Mouse (Mus musculus): Measurements from ENCODE around the gene Dlgap3.

Gene Dlgap3

GRCm38 (mm10) chr4:127168914-127169345 is at the start of gene Dlgap3:
Gene Dlgap3, plus strand, starts transcription at chr4:127169204.
- DNase-seq (ENCODE audit: low spot score), result no peak

GRCm38 (mm10) chr4:127123391-127123790 is 45.6 kb upstream of the Dlgap3 start, which contains the start of gene Tmem35b:
Gene Tmem35b, plus strand, starts transcription at chr4:127123691.
- no peak for DNase-seq (ENCODE audit: low spot score)

DNA sequence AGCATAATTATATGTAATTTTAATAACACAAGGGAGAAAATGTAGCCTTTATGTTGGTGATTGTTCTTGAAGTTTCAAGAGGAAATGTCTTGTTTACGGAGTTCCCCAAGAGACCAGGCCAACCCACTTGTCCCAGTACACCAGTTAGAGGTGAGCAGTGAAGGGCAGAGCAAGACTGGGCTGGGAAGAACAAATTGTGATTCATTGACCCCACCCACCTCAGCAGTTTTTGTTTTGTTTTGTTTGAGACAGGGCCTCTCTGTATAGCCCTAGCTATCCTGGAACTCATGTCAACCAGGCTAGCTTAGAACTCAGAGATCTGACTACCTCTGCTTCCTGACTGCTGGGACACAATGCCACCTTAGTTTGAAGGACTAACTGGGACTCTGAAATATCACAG is 44.7 kb upstream of the Dlgap3 start:
- no peak for DNase-seq (ENCODE audit: low spot score)

- peak; percentile 65 for DNase-seq (ENCODE audit: low spot score)
These were observed 43.1 kb upstream of the Dlgap3 start for GRCm38 (mm10) chr4:127125834-127126463.

DNA sequence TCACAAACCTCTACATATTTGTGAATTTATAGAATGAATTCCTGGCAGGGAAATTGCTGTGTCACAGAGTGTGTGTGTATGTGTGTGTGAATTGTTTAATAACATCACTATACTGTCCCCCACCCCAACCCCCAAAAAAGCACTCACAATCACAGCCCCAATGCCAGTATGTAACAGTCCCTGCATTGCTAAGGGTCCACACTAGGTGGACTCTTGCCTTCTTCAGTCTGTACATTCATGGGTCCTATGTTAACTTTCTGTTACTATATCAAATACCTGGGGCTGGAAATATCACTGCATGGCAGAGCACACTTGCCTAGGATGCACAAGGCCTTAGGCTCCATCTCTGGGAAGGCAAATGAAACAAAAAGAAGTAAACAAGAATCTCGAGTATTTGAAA is 34.3 kb upstream of the Dlgap3 start:
- no peak for DNase-seq (ENCODE audit: low spot score)

DNA sequence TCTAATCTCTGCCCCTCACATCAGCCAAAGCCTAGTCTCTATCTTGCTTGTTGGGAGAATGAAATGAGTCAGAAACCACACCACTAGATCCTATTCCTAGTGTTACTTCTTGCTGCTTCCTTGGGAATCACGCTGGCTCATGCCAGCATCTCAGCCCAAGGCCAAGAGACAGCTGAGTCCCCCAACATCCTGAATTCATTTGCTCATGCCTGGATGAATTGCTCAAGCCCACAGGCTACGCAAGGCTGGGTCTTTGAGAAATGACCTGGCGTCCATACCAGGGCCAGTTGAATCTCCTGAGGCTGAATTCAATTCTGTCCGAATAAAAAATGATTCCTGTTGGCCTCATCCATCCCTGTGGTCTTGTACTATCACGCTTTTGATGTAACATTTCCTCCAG is 31.4 kb upstream of the Dlgap3 start:
- DNase-seq (ENCODE audit: low spot score), result no peak

GRCm38 (mm10) chr4:127138486-127138885 is 30.5 kb upstream of the Dlgap3 start:
- DNase-seq (ENCODE audit: low spot score), result no peak

DNA sequence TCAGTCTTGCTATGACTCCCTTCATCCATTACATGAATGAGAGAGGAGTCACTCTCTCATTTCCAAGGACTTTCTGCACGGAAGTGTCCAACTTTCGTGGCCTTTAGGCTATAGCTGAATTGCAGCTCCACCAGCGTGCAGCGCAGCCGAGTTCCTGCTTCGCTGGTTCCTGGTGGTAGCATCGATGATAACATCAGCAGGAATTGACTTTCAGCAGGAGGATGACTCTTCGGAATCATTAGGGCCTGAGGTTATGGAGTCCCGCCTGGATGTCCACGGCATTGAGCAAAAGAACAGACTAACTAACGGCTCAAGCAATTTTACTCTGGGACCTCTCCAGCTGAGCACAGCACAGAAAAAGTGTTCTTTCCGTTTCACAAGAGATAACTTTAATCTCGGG is 19.0 kb upstream of the Dlgap3 start:
- no peak for DNase-seq (ENCODE audit: low spot score)

GRCm38 (mm10) chr4:127153345-127153744 is 15.7 kb upstream of the Dlgap3 start:
- DNase-seq (ENCODE audit: low spot score), result no peak

DNA sequence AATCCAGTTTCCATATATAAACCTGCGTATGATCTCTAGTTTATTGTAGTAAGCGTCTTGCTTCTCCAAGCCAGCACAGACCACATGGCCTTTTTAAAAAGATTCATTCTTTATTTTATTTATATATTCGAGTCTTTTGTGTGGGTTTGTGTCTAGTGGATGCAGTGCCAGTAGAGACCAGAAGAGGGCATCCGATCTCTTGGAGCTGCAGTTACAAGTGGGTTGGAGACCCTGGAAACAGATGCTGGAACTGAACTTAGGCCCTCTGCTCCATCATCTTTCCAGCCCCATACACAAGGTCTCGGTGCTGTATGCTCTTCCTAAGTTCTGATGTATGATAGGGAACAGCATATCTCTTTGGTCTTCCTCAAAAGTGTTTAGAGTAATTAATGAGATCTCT is 13.2 kb upstream of the Dlgap3 start:
- DNase-seq (ENCODE audit: low spot score), result no peak

DNA sequence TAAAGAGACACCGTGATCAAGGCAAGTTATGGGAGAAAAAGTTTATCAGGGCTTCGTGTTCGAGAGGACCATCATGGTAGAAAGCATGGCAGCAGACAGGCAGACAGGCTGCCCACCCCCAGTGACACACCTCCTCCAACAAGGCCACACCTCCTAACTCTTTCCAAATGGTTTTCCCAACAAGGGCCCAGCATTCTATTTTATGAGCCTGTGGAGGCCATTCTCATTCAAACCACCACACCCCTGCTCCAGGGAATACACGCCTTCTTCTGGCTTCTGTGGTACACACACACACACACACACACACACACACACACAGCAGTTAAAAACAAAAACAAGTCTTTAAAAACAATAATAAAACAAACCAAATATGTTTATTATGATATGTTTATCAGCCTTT is 11.3 kb upstream of the Dlgap3 start:
- DNase-seq (ENCODE audit: low spot score), result no peak

DNA sequence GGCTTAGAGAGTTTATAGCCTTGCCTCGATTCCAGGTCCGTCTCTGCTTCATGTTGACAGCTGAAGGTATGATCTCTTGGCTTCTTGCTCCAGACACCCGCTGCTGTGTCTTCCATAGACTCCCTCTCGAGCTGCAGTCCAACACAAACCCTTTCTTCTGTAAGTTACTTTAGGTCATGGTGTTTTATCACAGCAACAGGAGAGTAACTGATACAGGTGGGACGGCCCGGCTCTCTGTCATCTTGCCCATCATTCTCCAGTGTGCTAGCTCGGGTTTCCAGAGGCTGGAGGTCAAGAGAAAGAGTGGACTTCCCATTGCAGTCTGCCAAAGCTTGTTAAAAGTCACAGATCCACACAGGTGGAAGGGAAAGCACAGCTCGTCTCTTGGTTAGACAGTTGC is 5.1 kb upstream of the Dlgap3 start:
- no peak for DNase-seq (ENCODE audit: low spot score)

DNA sequence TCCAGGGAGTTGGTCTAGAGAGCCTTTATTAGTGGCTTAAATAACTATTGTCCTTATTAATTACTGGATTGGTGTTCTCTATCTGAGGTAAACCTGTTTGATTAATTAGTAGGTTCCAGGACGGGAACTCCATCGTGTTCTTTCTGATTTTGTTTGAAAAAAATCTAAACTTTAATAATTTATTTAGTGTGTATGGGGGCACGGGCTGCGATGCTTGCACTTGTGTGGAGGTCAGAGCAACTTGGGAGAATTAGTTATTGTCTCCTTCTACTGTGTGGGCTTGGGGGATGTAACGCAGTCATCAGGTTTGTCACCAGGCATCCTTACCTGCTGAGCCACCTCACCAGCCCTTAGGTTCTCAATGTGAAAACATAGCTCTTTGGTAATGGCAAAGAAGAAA is 1.9 kb upstream of the Dlgap3 start:
- DNase-seq (ENCODE audit: low spot score), result no peak

GRCm38 (mm10) chr4:127167731-127168130 is 1.3 kb upstream of the Dlgap3 start:
- no peak for DNase-seq (ENCODE audit: low spot score)

DNA sequence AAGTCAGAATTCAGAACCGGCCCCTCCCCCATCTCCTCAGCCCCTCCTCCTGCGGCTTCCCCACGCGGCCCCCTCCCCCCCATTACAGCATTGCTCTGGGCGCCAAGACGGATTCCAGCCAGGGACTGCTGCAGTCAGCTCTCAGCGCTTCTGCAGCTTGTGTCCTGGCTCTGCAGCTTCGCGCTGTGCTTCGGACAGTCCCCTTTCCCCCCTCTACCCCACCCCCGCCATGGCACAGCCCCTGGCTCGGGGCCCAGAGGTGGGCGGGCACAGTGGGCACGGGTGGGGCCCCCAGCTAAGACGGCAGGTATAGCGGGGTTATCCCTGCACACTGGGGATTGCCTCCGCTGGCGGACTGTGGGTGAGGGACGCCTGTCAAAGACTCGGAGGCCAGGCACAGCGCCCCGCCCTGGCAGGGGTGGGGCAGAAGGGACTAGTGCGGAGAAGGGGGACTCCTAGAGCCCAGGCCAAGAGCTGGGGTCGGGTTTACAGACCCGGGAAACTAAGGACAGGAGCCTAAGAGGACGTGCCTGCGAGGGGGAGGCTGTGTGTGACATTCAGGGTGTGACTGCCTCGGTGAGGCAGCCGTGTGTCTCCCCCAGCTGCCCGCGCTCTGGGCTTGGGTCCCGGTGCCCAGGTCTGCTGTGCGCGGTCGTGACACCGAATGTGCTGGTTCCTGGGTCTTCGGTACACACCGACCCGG is 642 bp upstream of the Dlgap3 start:
- DNase-seq (ENCODE audit: low spot score), result no peak

DNA sequence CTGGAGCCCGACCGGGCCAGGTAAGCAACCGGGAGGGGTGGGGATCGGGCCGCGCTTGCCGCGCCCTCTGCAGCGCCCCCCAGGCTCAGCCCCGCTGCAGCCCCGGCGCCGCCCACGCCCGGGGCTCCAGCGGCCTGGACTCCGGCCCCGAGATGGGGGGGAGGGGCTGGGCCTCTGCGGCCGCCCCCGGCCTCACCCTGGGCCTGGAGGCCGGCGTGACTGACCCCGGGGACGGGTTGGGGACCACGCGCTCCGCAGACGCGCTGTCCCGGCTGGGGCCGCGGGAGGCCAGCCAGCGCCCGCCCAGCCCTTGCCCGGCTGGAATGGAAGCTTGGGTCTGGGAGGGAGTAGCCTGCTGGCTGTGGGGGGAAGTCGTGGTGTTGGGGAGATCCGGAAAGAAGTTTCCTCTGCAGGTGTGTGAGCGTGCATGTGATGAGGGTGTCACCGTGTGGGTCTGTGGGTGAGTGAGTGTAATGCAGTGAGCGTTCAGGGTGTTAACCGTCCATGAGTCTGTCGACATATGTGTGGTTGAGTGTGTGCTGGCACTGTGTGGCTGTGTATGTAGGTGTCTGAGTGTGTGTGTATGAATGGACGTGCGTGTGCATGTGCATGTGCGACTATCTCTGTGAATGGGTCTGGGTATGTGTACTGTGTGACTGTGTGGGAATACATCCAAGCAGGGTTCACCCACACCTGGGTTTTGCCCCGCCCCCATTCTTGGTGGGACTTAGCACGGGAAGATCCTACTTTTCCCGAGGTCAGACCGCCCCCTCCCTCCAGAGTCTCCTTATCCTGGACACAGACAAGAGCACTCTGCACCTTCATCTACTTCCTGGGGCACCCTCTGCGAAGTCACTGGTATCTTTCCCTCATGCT is 580 bp downstream of the Dlgap3 start:
- peak; percentile 4 for DNase-seq (ENCODE audit: low spot score)

- DNase-seq (ENCODE audit: low spot score), result no peak
These were observed 1.9 kb downstream of the Dlgap3 start for GRCm38 (mm10) chr4:127170866-127171265.

GRCm38 (mm10) chr4:127171341-127171905 is 2.4 kb downstream of the Dlgap3 start:
- no peak for DNase-seq (ENCODE audit: low spot score)

DNA sequence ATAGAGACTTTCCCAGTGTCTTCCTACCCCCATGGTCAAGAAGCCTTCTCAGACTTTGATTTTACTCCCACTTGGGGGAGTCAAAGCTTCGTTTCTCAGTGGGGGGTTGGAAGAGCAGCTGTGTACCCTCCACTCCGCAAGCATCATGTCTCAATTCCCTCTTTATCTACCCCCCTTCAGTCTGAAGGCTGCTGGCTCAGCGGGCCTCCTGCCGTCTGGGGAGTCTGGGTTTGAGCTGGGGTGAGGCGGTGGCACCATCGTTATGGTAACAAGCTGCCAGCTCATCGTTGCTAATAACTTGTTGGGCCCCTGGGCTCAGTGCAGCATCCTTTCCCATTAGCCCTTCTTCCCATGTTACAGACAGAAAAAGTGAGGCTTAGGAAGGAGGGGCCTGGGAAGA is 3.1 kb downstream of the Dlgap3 start:
- DNase-seq (ENCODE audit: low spot score), result no peak

DNA sequence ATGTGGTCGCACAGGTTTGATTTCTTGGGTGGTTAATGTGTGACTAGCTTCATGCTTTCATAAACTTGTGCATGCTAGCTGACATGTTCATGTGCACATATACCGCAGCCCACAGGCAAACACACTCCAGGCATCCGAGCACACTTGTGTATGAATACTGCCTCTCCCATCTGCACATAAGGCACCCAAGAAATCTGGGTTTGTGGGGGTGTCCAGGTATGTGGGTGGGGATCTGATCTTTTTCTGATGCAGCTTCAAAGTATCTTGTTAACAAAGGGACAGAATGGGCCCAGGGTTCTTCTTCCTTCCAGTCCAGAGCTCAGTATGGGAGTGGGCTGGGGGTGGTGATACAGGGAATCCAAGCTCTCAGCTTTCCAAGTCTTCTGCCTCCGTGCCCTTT is 3.6 kb downstream of the Dlgap3 start:
- DNase-seq (ENCODE audit: low spot score), result no peak

DNA sequence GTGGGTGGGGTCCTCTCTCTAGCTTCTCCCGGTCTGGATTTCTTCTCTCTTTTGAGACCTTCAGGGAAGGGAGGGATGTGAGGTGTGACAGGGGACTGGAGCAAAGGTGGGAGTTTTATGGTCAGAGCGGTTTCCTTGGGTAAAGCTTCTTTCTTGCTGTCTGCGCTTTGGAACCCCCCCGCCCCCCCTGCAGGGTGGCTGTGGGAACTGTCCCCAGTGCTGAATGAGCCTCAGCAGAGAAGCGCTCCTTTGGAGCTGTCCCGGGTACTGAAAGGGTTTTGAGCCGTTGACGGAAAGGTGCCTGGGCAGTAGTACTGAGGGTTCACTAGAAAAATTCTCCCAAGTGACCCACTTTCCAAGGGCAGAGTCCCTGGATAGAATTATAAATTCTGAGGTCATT is 4.5 kb downstream of the Dlgap3 start:
- no peak for DNase-seq (ENCODE audit: low spot score)

DNA sequence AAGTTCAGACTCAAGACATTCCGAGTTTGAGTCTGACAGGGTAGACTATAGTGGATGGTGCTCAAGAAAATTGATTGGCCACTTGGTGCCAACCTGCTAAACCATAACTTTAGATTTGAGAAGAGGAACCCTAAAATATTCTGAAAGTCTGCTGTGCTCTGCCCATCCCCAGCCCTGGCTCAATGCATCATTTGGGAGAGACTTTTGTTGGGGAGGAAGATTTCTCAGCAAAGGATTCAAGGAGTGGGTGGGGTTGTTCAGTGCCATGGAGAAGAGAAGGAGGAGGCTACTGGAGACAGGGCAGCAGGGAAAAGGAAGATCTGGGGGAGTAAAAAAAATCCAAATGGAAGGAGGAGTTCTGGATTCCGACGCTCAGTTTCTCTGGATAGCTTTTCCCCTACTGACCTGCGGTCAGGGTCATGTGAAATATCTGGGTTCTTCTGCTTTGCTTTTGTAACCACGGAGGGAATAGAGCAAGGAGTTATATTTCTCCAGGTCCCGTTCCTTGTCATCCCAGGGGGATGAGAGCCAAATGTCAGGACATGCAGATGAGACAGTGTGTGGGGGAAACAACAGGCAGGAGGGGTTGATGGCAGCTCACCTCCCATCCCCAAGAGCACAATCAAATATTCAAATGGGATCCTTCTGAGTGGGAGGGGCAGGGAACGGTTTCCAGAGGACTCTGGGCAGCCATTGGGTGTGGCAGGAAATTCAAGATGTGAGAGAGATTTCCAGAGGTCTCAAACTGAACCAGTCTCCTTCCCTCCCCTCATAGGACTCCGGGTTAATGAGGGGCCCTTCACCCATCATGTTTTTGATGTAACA is 5.3 kb downstream of the Dlgap3 start:
- no peak for DNase-seq (ENCODE audit: low spot score)

Measured in urinary bladder, postnatal 10 days (tissue).